Comparison of ENCODE assay signal across 9 mouse cellular contexts in genomic region chr19:4097441-4097825, GRCm38 (mm10). TPM values are rescaled to one million over a fixed set of nuclear protein-coding genes. Genes with fewer than 3 reads are reported as not detected.
DNase-seq lines count a peak whose midpoint lies in the region; ATAC-seq and TF ChIP-seq lines count a peak whose summit lies in the region.
"Had no signal": no experiment of that assay in that cellular context is flagged by ENCODE, and none has a peak within 500 bp of the region (broad histone marks: within the 10 kb centered on the region; RNA-seq: fewer than 3 reads in every experiment).

No protein-coding gene starts in this region.

- 2% methylated on average over 21 of the region's 21 CpGs for WGBS in hindbrain, embryonic 13.5 days
- whole genome bisulfite sequencing in liver, embryonic 11.5 days, result 2% methylated on average over 21 of the region's 21 CpGs

- peaks cover 15% of the 10 kb centered on the region for H3K79me2 ChIP-seq in myocyte (ENCODE audit: control insufficient read depth, insufficient read depth)

- H3K4me3 ChIP-seq in cortical plate, adult 2 months (ENCODE audit: insufficient read depth, low read length), result peak overlapping the region; percentile 52
- peak overlapping the region; percentile 56 for H3K4me3 ChIP-seq in hindbrain, embryonic 13.5 days
- peak overlapping the region; percentile 58 for H3K4me3 ChIP-seq in liver, embryonic 11.5 days (ENCODE audit: low read depth, low read length)
- H3K4me3 ChIP-seq in myocyte, result peak overlapping the region; percentile 57

- no peak for TF ChIP-seq CTCF in cortical plate, adult 2 months (IDR thresholded peaks at IDR 0.05; ENCODE audit: extremely low read depth, insufficient read depth, low read length)

- no peak for TF ChIP-seq POLR2A in cortical plate, adult 2 months (IDR thresholded peaks at IDR 0.05; ENCODE audit: extremely low read depth, insufficient read depth, low read length)
- no peak for TF ChIP-seq POLR2A in myocyte (IDR thresholded peaks at IDR 0.05; ENCODE audit: insufficient read length, low read depth)

- no peaks in the 10 kb centered on the region for H3K9me3 ChIP-seq in hindbrain, embryonic 13.5 days
- no peaks in the 10 kb centered on the region for H3K9me3 ChIP-seq in liver, embryonic 11.5 days (ENCODE audit: control insufficient read depth, low read length)

- no peaks in the 10 kb centered on the region for H3K36me3 ChIP-seq in hindbrain, embryonic 13.5 days
- H3K36me3 ChIP-seq in liver, embryonic 11.5 days (ENCODE audit: control insufficient read depth, insufficient read depth, low read length), result no peaks in the 10 kb centered on the region
- no peaks in the 10 kb centered on the region for H3K36me3 ChIP-seq in myocyte (ENCODE audit: control insufficient read depth, insufficient read depth)

- H3K4me1 ChIP-seq in cortical plate, adult 2 months (ENCODE audit: control insufficient read depth, insufficient read depth, low read length), result no peaks in the 10 kb centered on the region
- peaks cover 60% of the 10 kb centered on the region for H3K4me1 ChIP-seq in hindbrain, embryonic 13.5 days (replicated peaks)
- peaks cover 31% of the 10 kb centered on the region for H3K4me1 ChIP-seq in liver, embryonic 11.5 days (replicated peaks; ENCODE audit: control insufficient read depth, insufficient read depth, low read length)

- intact Hi-C loops in left cerebral cortex, postnatal 36 days (cut with DNase I), result loop anchor here (5.0 kb wide), 1 partner anchor 50 kb away; the partner anchor contains the start of gene Gstp2

- H3K9ac ChIP-seq in hindbrain, embryonic 13.5 days, result peak overlapping the region; percentile 69
- peak overlapping the region; percentile 62 for H3K9ac ChIP-seq in liver, embryonic 11.5 days (ENCODE audit: low read depth, low read length)

- peaks cover 21% of the 10 kb centered on the region for H3K27me3 ChIP-seq in hindbrain, embryonic 13.5 days
- H3K27me3 ChIP-seq in liver, embryonic 11.5 days (replicated peaks; ENCODE audit: control insufficient read depth, insufficient read depth, low read length), result peaks cover 22% of the 10 kb centered on the region
- H3K27me3 ChIP-seq in myocyte (ENCODE audit: control insufficient read depth, insufficient read depth, insufficient read length), result no peaks in the 10 kb centered on the region

- H3ac ChIP-seq in myocyte (ENCODE audit: control insufficient read depth, insufficient read length), result peak overlapping the region; percentile 7

- peak overlapping the region; percentile 63 for H3K4me2 ChIP-seq in hindbrain, embryonic 13.5 days
- H3K4me2 ChIP-seq in liver, embryonic 11.5 days, result peak overlapping the region; percentile 93
- H3K4me2 ChIP-seq in myocyte (ENCODE audit: low read depth), result peak overlapping the region; percentile 98

- no peak for DNase-seq in frontal cortex, postnatal 36 days (ENCODE audit: low spot score in 2 of 2)
- peak; percentile 89 for DNase-seq in CD4-positive, CD25-positive, alpha-beta regulatory T cell, adult 2 months (ENCODE audit: low read depth, low spot score)
- DNase-seq in liver, embryonic 11.5 days (ENCODE audit: low spot score), result no peak
- no peak for DNase-seq in left cerebral cortex, postnatal 36 days (ENCODE audit: low spot score in 2 of 2)

- H3K27ac ChIP-seq in cortical plate, adult 2 months (ENCODE audit: insufficient read depth, low read length), result no peak overlapping the region
- H3K27ac ChIP-seq in hindbrain, embryonic 13.5 days, result peak overlapping the region; percentile 74
- peak overlapping the region; percentile 84 for H3K27ac ChIP-seq in liver, embryonic 11.5 days (ENCODE audit: low read depth, low read length)

- peak; percentile 13; the same call in 1 of the 2 replicates for ATAC-seq in frontal cortex, adult (ENCODE audit: low TSS enrichment)
- peak; percentile 10 for ATAC-seq in hindbrain, embryonic 13.5 days (ENCODE audit: low FRiP score)
- ATAC-seq in liver, embryonic 11.5 days (replicated peaks; ENCODE audit: low FRiP score), result peak; percentile 69

TF ChIP-seq in myocyte, 11 proteins besides CTCF, POLR2A, EP300 and RAD21:
- TF ChIP-seq MAX (IDR thresholded peaks at IDR 0.05; ENCODE audit: low read depth) (no peak), POLR2AphosphoS2 (IDR thresholded peaks at IDR 0.05; ENCODE audit: insufficient read length, low read depth) (no peak), USF1 (IDR thresholded peaks at IDR 0.05; ENCODE audit: low read depth) (no peak), SRF (IDR thresholded peaks at IDR 0.05; ENCODE audit: control insufficient read depth, insufficient read length, low read depth) (no peak), TCF12 (IDR thresholded peaks at IDR 0.05; ENCODE audit: insufficient read depth, poor library complexity, severe bottlenecking) (no peak), CEBPB (IDR thresholded peaks at IDR 0.05; ENCODE audit: insufficient read depth, poor library complexity, severe bottlenecking) (peak; percentile 51; the same call in 1 of the 2 replicates), REST (IDR thresholded peaks at IDR 0.05; ENCODE audit: insufficient read depth, insufficient read length) (no peak), E2F4 (IDR thresholded peaks at IDR 0.05; ENCODE audit: insufficient read depth) (no peak)

RNA-seq across cellular contexts. Expression of gene Cdk2ap2, which starts 0.5 kb away (rescaled TPM):
- polyA plus RNA-seq in cortical plate, adult 2 months (2012; rRNA removed), result 44.3 and 47.3 TPM in 2 replicates
- 79.8 and 81.0 TPM in 2 replicates for polyA plus RNA-seq in hindbrain, embryonic 13.5 days (2015; fragmentation: Nextera tagmentation; extraction: Ambion mirVana)
- polyA plus RNA-seq in liver, embryonic 11.5 days (2014; fragmentation: Nextera tagmentation; extraction: Ambion mirVana), result 121 and 135 TPM in 2 replicates
- polyA plus RNA-seq in myocyte (2012; fragmentation: generic; extraction: Trizol), result 148 TPM
- total RNA-seq in left cerebral cortex, postnatal 36 days (2021), result 10 to 100 TPM; 28.8 to 34.1 TPM

RNA-seq across cellular contexts. Expression of gene Pitpnm1, which starts 2.4 kb away (rescaled TPM):
- polyA plus RNA-seq in cortical plate, adult 2 months (2012; rRNA removed), result 293 and 340 TPM in 2 replicates
- polyA plus RNA-seq in hindbrain, embryonic 13.5 days (2015; fragmentation: Nextera tagmentation; extraction: Ambion mirVana), result 43.3 and 48.5 TPM in 2 replicates
- polyA plus RNA-seq in liver, embryonic 11.5 days (2014; fragmentation: Nextera tagmentation; extraction: Ambion mirVana), result 7.2 and 8.0 TPM in 2 replicates
- polyA plus RNA-seq in myocyte (2012; fragmentation: generic; extraction: Trizol), result 42.3 TPM
- 100 to 1,000 TPM; 202 to 203 TPM for total RNA-seq in left cerebral cortex, postnatal 36 days (2021)

RNA-seq across cellular contexts. Expression of gene Cabp2, which starts 16.1 kb away (rescaled TPM):
- not detected in 2 replicates for polyA plus RNA-seq in cortical plate, adult 2 months (2012; rRNA removed)
- not detected in 2 replicates for polyA plus RNA-seq in hindbrain, embryonic 13.5 days (2015; fragmentation: Nextera tagmentation; extraction: Ambion mirVana)
- 0.51 and 0.52 TPM in 2 replicates for polyA plus RNA-seq in liver, embryonic 11.5 days (2014; fragmentation: Nextera tagmentation; extraction: Ambion mirVana)
- not detected for polyA plus RNA-seq in myocyte (2012; fragmentation: generic; extraction: Trizol)
- not detected for total RNA-seq in left cerebral cortex, postnatal 36 days (2021)
- polyA plus RNA-seq: brain, embryonic 14.5 days had no signal

RNA-seq across cellular contexts. Expression of gene Aip, which starts 28.2 kb away (rescaled TPM):
- 167 and 180 TPM in 2 replicates for polyA plus RNA-seq in cortical plate, adult 2 months (2012; rRNA removed)
- polyA plus RNA-seq in hindbrain, embryonic 13.5 days (2015; fragmentation: Nextera tagmentation; extraction: Ambion mirVana), result 90.3 and 91.7 TPM in 2 replicates
- polyA plus RNA-seq in liver, embryonic 11.5 days (2014; fragmentation: Nextera tagmentation; extraction: Ambion mirVana), result 56.2 and 61.8 TPM in 2 replicates
- 250 TPM for polyA plus RNA-seq in myocyte (2012; fragmentation: generic; extraction: Trizol)
- 100 to 1,000 TPM; 106 to 133 TPM for total RNA-seq in left cerebral cortex, postnatal 36 days (2021)

RNA-seq across cellular contexts. Expression of gene Gstp3, which starts 38.1 kb away (rescaled TPM):
- not detected in 2 replicates for polyA plus RNA-seq in cortical plate, adult 2 months (2012; rRNA removed)
- polyA plus RNA-seq in hindbrain, embryonic 13.5 days (2015; fragmentation: Nextera tagmentation; extraction: Ambion mirVana), result not detected in 2 replicates
- 14.6 and 16.7 TPM in 2 replicates for polyA plus RNA-seq in liver, embryonic 11.5 days (2014; fragmentation: Nextera tagmentation; extraction: Ambion mirVana)
- polyA plus RNA-seq in myocyte (2012; fragmentation: generic; extraction: Trizol), result 0.25 TPM
- not detected for total RNA-seq in left cerebral cortex, postnatal 36 days (2021)
- polyA plus RNA-seq: brain, embryonic 14.5 days had no signal

Comparison
In these comparisons a context has a peak if more than half of its experiments do, and no peak if none do; other contexts are left out.
1. ATAC-seq: peak in every context shown above with its lines; median percentile 69 in liver, embryonic 11.5 days; 13 in frontal cortex, adult; 10 in hindbrain, embryonic 13.5 days.